Mouse (Mus musculus) forebrain, embryonic 14.5 days (tissue): Measurements from ENCODE around the gene Trim71. TPM values are rescaled to one million over a fixed set of nuclear protein-coding genes. Genes with fewer than 3 reads are reported as not detected.
A peak's percentile ranks its signal among the peaks of the same experiment; 100 is the strongest.

Source experiments
- ATAC-seq: fragments of 200-750 bp; cut with Nextera tagmentation; 2 replicates; pipeline ENCODE4 v1.8.0; 2017; ENCODE audit warnings: mild to moderate bottlenecking, moderate library complexity
- DNase-seq: peaks from one replicate; pipeline ENCODE4 v3.0.0-alpha.2; 2015; ENCODE audit warnings: low spot score
- H3K27ac ChIP-seq: fragments of 300-500 bp; sonication (generic); 2 replicates; pipeline ENCODE4 v1.5.1; 2014; ENCODE audit warnings: low read depth, mild to moderate bottlenecking, control low read depth, low read length, moderate library complexity
- H3K27me3 ChIP-seq: fragments of 300-500 bp; sonication (generic); replicated peaks from 2 replicates; pipeline ENCODE4 v1.6.1; 2014; ENCODE audit warnings: low read length, control low read depth, mixed read lengths; ENCODE audit not compliant: control insufficient read depth, insufficient read depth
- H3K36me3 ChIP-seq: fragments of 300-500 bp; sonication (generic); 2 replicates; pipeline ENCODE4 v1.6.1; 2014; ENCODE audit warnings: low read length, control low read depth; ENCODE audit not compliant: control insufficient read depth, insufficient read depth
- H3K4me1 ChIP-seq: fragments of 300-500 bp; sonication (generic); 2 replicates; pipeline ENCODE4 v1.6.1; 2014; ENCODE audit warnings: antibody characterized with exemption, low read length, control low read depth; ENCODE audit not compliant: control insufficient read depth, insufficient read depth
- H3K4me2 ChIP-seq: fragments of 300-500 bp; sonication (generic); 2 replicates; pipeline ENCODE4 v1.6.1; 2014; ENCODE audit warnings: mild to moderate bottlenecking, control low read depth, low read length
- H3K4me3 ChIP-seq: fragments of 300-500 bp; sonication (generic); 2 replicates; pipeline ENCODE4 v1.5.1; 2014; ENCODE audit warnings: low read depth, low read length, control low read depth
- H3K9ac ChIP-seq: fragments of 300-500 bp; sonication (generic); 2 replicates; pipeline ENCODE4 v1.6.1; 2014; ENCODE audit warnings: mild to moderate bottlenecking, low read length, control low read depth, moderate library complexity
- H3K9me3 ChIP-seq: fragments of 300-500 bp; sonication (generic); replicated peaks from 2 replicates; pipeline ENCODE4 v1.6.1; 2016; ENCODE audit warnings: low read length, control low read depth, mixed read lengths; ENCODE audit not compliant: control insufficient read depth
- WGBS: fragments of 180-500 bp; shearing (Covaris S2); extraction: QIAGEN DNeasy Blood & Tissue Kit; methylation state at CpG from one replicate; pipeline ENCODE4 v1.1.7; 2014; 5-methylcytosine and 5-hydroxymethylcytosine counted together
- polyA plus RNA-seq: library from polyadenylated mRNA; unstranded; fragments of >200 nt; fragmentation: Nextera tagmentation; extraction: Ambion mirVana; gene quantifications from 2 replicates; pipeline ENCODE4 v1.2.1, GENCODE M21; 2014

Gene Trim71
- polyA plus RNA-seq, 1 experiment from 2014 or later = 0.05 TPM

- Histone ChIP-seq H3K4me3 (peak overlapping the region; percentile 24), H3K9ac (peak overlapping the region; percentile 40; the same call in 1 of the 2 replicates), H3K36me3 (peaks cover 18% of the 10 kb centered on the region; the same call in 1 of the 2 replicates), H3K27ac (no peak overlapping the region; the same call in 1 of the 2 replicates), H3K27me3 (no peaks in the 10 kb centered on the region), H3K4me2 (peak overlapping the region; percentile 63), H3K4me1 (peaks cover 7% of the 10 kb centered on the region), H3K9me3 (no peaks in the 10 kb centered on the region)
- WGBS = 2% methylated on average over 23 of the region's 23 CpGs
- DNase-seq (peak; percentile 81), ATAC-seq (peak; percentile 83)
Observed at GRCm38 (mm10) chr9:114583812-114584182, 19.6 kb upstream of the Trim71 start.

GRCm38 (mm10) chr9:114578646-114579045 is 14.5 kb upstream of the Trim71 start:
- ATAC-seq (no peak), DNase-seq (no peak)
- Histone ChIP-seq H3K27ac (no peak overlapping the region), H3K27me3 (no peaks in the 10 kb centered on the region), H3K4me1 (no peaks in the 10 kb centered on the region), H3K9me3 (no peaks in the 10 kb centered on the region), H3K4me3 (no peak overlapping the region), H3K9ac (no peak overlapping the region), H3K4me2 (no peak overlapping the region), H3K36me3 (no peaks in the 10 kb centered on the region)
- WGBS = 87% methylated on average over 11 of the region's 11 CpGs

- no peak overlapping the region for H3K27ac ChIP-seq
- H3K36me3 ChIP-seq = no peaks in the 10 kb centered on the region
- WGBS = 86% methylated on average over 1 of the region's 1 CpGs
- ATAC-seq = no peak
- H3K9ac ChIP-seq = no peak overlapping the region
- no peaks in the 10 kb centered on the region for H3K27me3 ChIP-seq
- H3K9me3 ChIP-seq = no peaks in the 10 kb centered on the region
- H3K4me1 ChIP-seq = no peaks in the 10 kb centered on the region
- H3K4me3 ChIP-seq = no peak overlapping the region
- H3K4me2 ChIP-seq = no peak overlapping the region
- DNase-seq = no peak
Observed at GRCm38 (mm10) chr9:114576001-114576400, 11.8 kb upstream of the Trim71 start.

GRCm38 (mm10) chr9:114573528-114573927 is 9.4 kb upstream of the Trim71 start:
- no peak for DNase-seq
- Histone ChIP-seq H3K9ac (no peak overlapping the region), H3K36me3 (no peaks in the 10 kb centered on the region), H3K4me1 (no peaks in the 10 kb centered on the region), H3K27me3 (no peaks in the 10 kb centered on the region), H3K9me3 (no peaks in the 10 kb centered on the region), H3K4me2 (no peak overlapping the region), H3K27ac (no peak overlapping the region), H3K4me3 (no peak overlapping the region)
- 58% methylated on average over 5 of the region's 5 CpGs for WGBS
- ATAC-seq = no peak

GRCm38 (mm10) chr9:114568682-114569474 is 4.7 kb upstream of the Trim71 start:
- no peak for ATAC-seq
- no peaks in the 10 kb centered on the region for H3K9me3 ChIP-seq
- WGBS = 85% methylated on average over 5 of the region's 5 CpGs

GRCm38 (mm10) chr9:114564667-114565066 is 498 bp upstream of the Trim71 start:
- H3K4me1 ChIP-seq = no peaks in the 10 kb centered on the region
- H3K9ac ChIP-seq = peak overlapping the region; percentile 63; the same call in 1 of the 2 replicates
- DNase-seq = no peak
- H3K4me3 ChIP-seq = peak overlapping the region; percentile 50
- peak overlapping the region; percentile 77 for H3K4me2 ChIP-seq
- H3K27me3 ChIP-seq = peaks cover 53% of the 10 kb centered on the region
- WGBS = 2% methylated on average over 10 of the region's 10 CpGs
- ATAC-seq = no peak
- no peaks in the 10 kb centered on the region for H3K36me3 ChIP-seq
- H3K27ac ChIP-seq = no peak overlapping the region
- no peaks in the 10 kb centered on the region for H3K9me3 ChIP-seq

More at GRCm38 (mm10) chr9:114568682-114569474, 4.7 kb upstream of the Trim71 start:
- H3K27ac ChIP-seq = no peak overlapping the region
- no peak overlapping the region for H3K4me2 ChIP-seq
- H3K4me3 ChIP-seq = no peak overlapping the region
- H3K36me3 ChIP-seq = no peaks in the 10 kb centered on the region
- H3K27me3 ChIP-seq = peaks cover 10% of the 10 kb centered on the region
- H3K9ac ChIP-seq = no peak overlapping the region
- no peaks in the 10 kb centered on the region for H3K4me1 ChIP-seq
- no peak for DNase-seq

- WGBS = under 1% methylated on average over 104 of the region's 122 CpGs
Observed at GRCm38 (mm10) chr9:114562919-114563751, 1.0 kb downstream of the Trim71 start.

GRCm38 (mm10) chr9:114562031-114562918 is 1.9 kb downstream of the Trim71 start:
- H3K9me3 ChIP-seq = no peaks in the 10 kb centered on the region
- WGBS = under 1% methylated on average over 86 of the region's 101 CpGs
- H3K27me3 ChIP-seq = peaks cover 66% of the 10 kb centered on the region
- DNase-seq = no peak
- no peaks in the 10 kb centered on the region for H3K4me1 ChIP-seq
- ATAC-seq = peak; percentile 7; the same call in 1 of the 2 replicates
- H3K4me3 ChIP-seq = peak overlapping the region; percentile 50
- no peak overlapping the region for H3K27ac ChIP-seq
- H3K36me3 ChIP-seq = no peaks in the 10 kb centered on the region
- H3K4me2 ChIP-seq = peak overlapping the region; percentile 77
- H3K9ac ChIP-seq = no peak overlapping the region; the same call in 1 of the 2 replicates

More at GRCm38 (mm10) chr9:114562919-114563751, 1.0 kb downstream of the Trim71 start:
- DNase-seq (peak; percentile 53), ATAC-seq (peak; percentile 64)
- Histone ChIP-seq H3K27ac (no peak overlapping the region), H3K4me2 (peak overlapping the region; percentile 77), H3K4me1 (no peaks in the 10 kb centered on the region), H3K9ac (peak overlapping the region; percentile 63), H3K4me3 (peak overlapping the region; percentile 50), H3K9me3 (no peaks in the 10 kb centered on the region), H3K36me3 (no peaks in the 10 kb centered on the region), H3K27me3 (peaks cover 66% of the 10 kb centered on the region)
